Mouse (Mus musculus): ENCODE data around the gene Zdhhc11.

Gene Zdhhc11

GRCm38 (mm10) chr13:73963551-73963950 lies at the start of gene Zdhhc11:
Zdhhc11 (plus strand) TSS chr13:73963851.
- in situ Hi-C loops (cut with MboI; ENCODE audit: low pct_unique_long_range_greater_than_20kb in 1 of 2, low sequenced_read_pairs in 2 of 2, unreplicated experiment in 1 of 2), result loop anchor here in 1 of 2 experiments (25.0 kb wide), 1 partner anchor 324 kb away; the partner anchor contains the start of gene Ahrr

GRCm38 (mm10) chr13:73932201-73932600 lies 31.4 kb upstream of the Zdhhc11 start:
- in situ Hi-C loops (cut with MboI; ENCODE audit: low pct_unique_long_range_greater_than_20kb in 1 of 2, low sequenced_read_pairs in 2 of 2, unreplicated experiment in 1 of 2), result no loop called here

GRCm38 (mm10) chr13:73936938-73937320 lies 26.7 kb upstream of the Zdhhc11 start:
- in situ Hi-C loops (cut with MboI; ENCODE audit: low pct_unique_long_range_greater_than_20kb in 1 of 2, low sequenced_read_pairs in 2 of 2, unreplicated experiment in 1 of 2), result no loop called here

- in situ Hi-C loops (cut with MboI; ENCODE audit: low pct_unique_long_range_greater_than_20kb in 1 of 2, low sequenced_read_pairs in 2 of 2, unreplicated experiment in 1 of 2), result no loop called here
Measured at GRCm38 (mm10) chr13:73937321-73938176, 26.1 kb upstream of the Zdhhc11 start, which contains the start of the genes Trip13 and Brd9. Trip13 (minus strand) TSS chr13:73937784. Brd9 (plus strand) TSS chr13:73937811.

- in situ Hi-C loops (cut with MboI; ENCODE audit: low pct_unique_long_range_greater_than_20kb in 1 of 2, low sequenced_read_pairs in 2 of 2, unreplicated experiment in 1 of 2), result no loop called here
Measured at GRCm38 (mm10) chr13:73938177-73938560, 25.5 kb upstream of the Zdhhc11 start.

- in situ Hi-C loops (cut with MboI; ENCODE audit: low pct_unique_long_range_greater_than_20kb in 1 of 2, low sequenced_read_pairs in 2 of 2, unreplicated experiment in 1 of 2), result no loop called here
Measured at GRCm38 (mm10) chr13:73939101-73939500, 24.6 kb upstream of the Zdhhc11 start.

- in situ Hi-C loops (cut with MboI; ENCODE audit: low pct_unique_long_range_greater_than_20kb in 1 of 2, low sequenced_read_pairs in 2 of 2, unreplicated experiment in 1 of 2), result no loop called here
Measured at GRCm38 (mm10) chr13:73944606-73945005, 19.0 kb upstream of the Zdhhc11 start.

GRCm38 (mm10) chr13:73953551-73954130 lies 10.0 kb upstream of the Zdhhc11 start:
- in situ Hi-C loops (cut with MboI; ENCODE audit: low pct_unique_long_range_greater_than_20kb in 1 of 2, low sequenced_read_pairs in 2 of 2, unreplicated experiment in 1 of 2), result loop anchor here in 1 of 2 experiments (25.0 kb wide), 1 partner anchor 334 kb away; the partner anchor contains the start of gene Ahrr

- in situ Hi-C loops (cut with MboI; ENCODE audit: low pct_unique_long_range_greater_than_20kb in 1 of 2, low sequenced_read_pairs in 2 of 2, unreplicated experiment in 1 of 2), result loop anchor here in 1 of 2 experiments (25.0 kb wide), 1 partner anchor 333 kb away; the partner anchor contains the start of gene Ahrr
Measured at GRCm38 (mm10) chr13:73954666-73955065, 9.0 kb upstream of the Zdhhc11 start.

GRCm38 (mm10) chr13:73955531-73955930 lies 8.1 kb upstream of the Zdhhc11 start:
- in situ Hi-C loops (cut with MboI; ENCODE audit: low pct_unique_long_range_greater_than_20kb in 1 of 2, low sequenced_read_pairs in 2 of 2, unreplicated experiment in 1 of 2), result loop anchor here in 1 of 2 experiments (25.0 kb wide), 1 partner anchor 332 kb away; the partner anchor contains the start of gene Ahrr

- in situ Hi-C loops (cut with MboI; ENCODE audit: low pct_unique_long_range_greater_than_20kb in 1 of 2, low sequenced_read_pairs in 2 of 2, unreplicated experiment in 1 of 2), result loop anchor here in 1 of 2 experiments (25.0 kb wide), 1 partner anchor 327 kb away; the partner anchor contains the start of gene Ahrr
Measured at GRCm38 (mm10) chr13:73960117-73960652, 3.5 kb upstream of the Zdhhc11 start.

- in situ Hi-C loops (cut with MboI; ENCODE audit: low pct_unique_long_range_greater_than_20kb in 1 of 2, low sequenced_read_pairs in 2 of 2, unreplicated experiment in 1 of 2), result loop anchor here in 1 of 2 experiments (25.0 kb wide), 1 partner anchor 326 kb away; the partner anchor contains the start of gene Ahrr
Measured at GRCm38 (mm10) chr13:73961177-73961576, 2.5 kb upstream of the Zdhhc11 start.

GRCm38 (mm10) chr13:73970545-73971448 lies 7.1 kb downstream of the Zdhhc11 start:
- in situ Hi-C loops (cut with MboI; ENCODE audit: low pct_unique_long_range_greater_than_20kb in 1 of 2, low sequenced_read_pairs in 2 of 2, unreplicated experiment in 1 of 2), result loop anchor here in 1 of 2 experiments (5.0 to 25.0 kb wide), 2 partner anchors 57 to 317 kb away; partner anchors contain the start of gene Ahrr

- in situ Hi-C loops (cut with MboI; ENCODE audit: low pct_unique_long_range_greater_than_20kb in 1 of 2, low sequenced_read_pairs in 2 of 2, unreplicated experiment in 1 of 2), result loop anchor here in 1 of 2 experiments (5.0 to 25.0 kb wide), 2 partner anchors 53 to 313 kb away; partner anchors contain the start of gene Ahrr
Measured at GRCm38 (mm10) chr13:73974523-73974922, 10.9 kb downstream of the Zdhhc11 start.

GRCm38 (mm10) chr13:73976935-73977334 lies 13.3 kb downstream of the Zdhhc11 start:
- in situ Hi-C loops (cut with MboI; ENCODE audit: low pct_unique_long_range_greater_than_20kb in 1 of 2, low sequenced_read_pairs in 2 of 2, unreplicated experiment in 1 of 2), result no loop called here

GRCm38 (mm10) chr13:73990325-73990724 lies 26.7 kb downstream of the Zdhhc11 start:
- in situ Hi-C loops (cut with MboI; ENCODE audit: low pct_unique_long_range_greater_than_20kb in 1 of 2, low sequenced_read_pairs in 2 of 2, unreplicated experiment in 1 of 2), result no loop called here

GRCm38 (mm10) chr13:73990761-73991160 lies 27.1 kb downstream of the Zdhhc11 start:
- in situ Hi-C loops (cut with MboI; ENCODE audit: low pct_unique_long_range_greater_than_20kb in 1 of 2, low sequenced_read_pairs in 2 of 2, unreplicated experiment in 1 of 2), result no loop called here

- in situ Hi-C loops (cut with MboI; ENCODE audit: low pct_unique_long_range_greater_than_20kb in 1 of 2, low sequenced_read_pairs in 2 of 2, unreplicated experiment in 1 of 2), result no loop called here
Measured at GRCm38 (mm10) chr13:73991267-73991666, 27.6 kb downstream of the Zdhhc11 start.

Data from mouse embryonic stem cell (cell line).